7 mouse cellular contexts compared by ENCODE assay signal in genomic region chr7:28290165-28290564, GRCm38 (mm10). TPM values are rescaled to one million over a fixed set of nuclear protein-coding genes. Genes with fewer than 3 reads are reported as not detected.
DNase-seq lines count a peak whose midpoint lies in the region; ATAC-seq lines count a peak whose summit lies in the region.

No protein-coding gene starts in this region.

- under 1% methylated on average over 16 of the region's 18 CpGs for WGBS in forebrain, embryonic 10.5 days
- WGBS in limb, embryonic 11.5 days: under 1% methylated on average over 18 of the region's 18 CpGs
- 2% methylated on average over 18 of the region's 18 CpGs for WGBS in stomach, embryonic 14.5 days

- H3K27me3 ChIP-seq in megakaryocyte, embryonic 14.5 days (replicated peaks): peaks cover 86% of the 10 kb centered on the region
- H3K27me3 ChIP-seq in forebrain, embryonic 10.5 days (ENCODE audit: poor library complexity, severe bottlenecking): peaks cover 87% of the 10 kb centered on the region
- peaks cover 55% of the 10 kb centered on the region for H3K27me3 ChIP-seq in limb, embryonic 11.5 days (ENCODE audit: control insufficient read depth, insufficient read depth, low read length)
- H3K27me3 ChIP-seq in stomach, embryonic 14.5 days (ENCODE audit: control insufficient read depth, insufficient read depth, low read length): peaks cover 39% of the 10 kb centered on the region; the same call in 1 of the 2 replicates

- no peak overlapping the region for H3K9ac ChIP-seq in limb, embryonic 11.5 days (ENCODE audit: low read length)
- no peak overlapping the region for H3K9ac ChIP-seq in stomach, embryonic 14.5 days (replicated peaks; ENCODE audit: low read depth, low read length)

- H3K4me2 ChIP-seq in limb, embryonic 11.5 days (ENCODE audit: low read depth, severe bottlenecking): peak overlapping the region; percentile 39
- peak overlapping the region; percentile 48 for H3K4me2 ChIP-seq in stomach, embryonic 14.5 days (replicated peaks; ENCODE audit: low read depth, low read length)

- peak overlapping the region; percentile 6 for H3K27ac ChIP-seq in forebrain, embryonic 10.5 days
- no peak overlapping the region for H3K27ac ChIP-seq in limb, embryonic 11.5 days (replicated peaks; ENCODE audit: low read depth, low read length)
- no peak overlapping the region for H3K27ac ChIP-seq in stomach, embryonic 14.5 days (ENCODE audit: low read length)

- H3K4me3 ChIP-seq in megakaryocyte, embryonic 14.5 days (replicated peaks): peak overlapping the region; percentile 78
- H3K4me3 ChIP-seq in forebrain, embryonic 10.5 days: peak overlapping the region; percentile 48
- peak overlapping the region; percentile 17 for H3K4me3 ChIP-seq in limb, embryonic 11.5 days (ENCODE audit: low read depth, low read length)
- peak overlapping the region; percentile 23 for H3K4me3 ChIP-seq in stomach, embryonic 14.5 days (ENCODE audit: low read depth, low read length)

- no peaks in the 10 kb centered on the region for H3K36me3 ChIP-seq in megakaryocyte, embryonic 14.5 days (replicated peaks; ENCODE audit: low read length)
- H3K36me3 ChIP-seq in forebrain, embryonic 10.5 days (replicated peaks): peaks cover 4% of the 10 kb centered on the region; the same call in 1 of the 2 replicates
- H3K36me3 ChIP-seq in limb, embryonic 11.5 days (ENCODE audit: control insufficient read depth, insufficient read depth, low read length): no peaks in the 10 kb centered on the region
- no peaks in the 10 kb centered on the region for H3K36me3 ChIP-seq in stomach, embryonic 14.5 days (ENCODE audit: control insufficient read depth, insufficient read depth, low read length)

- peaks cover 38% of the 10 kb centered on the region for H3K4me1 ChIP-seq in megakaryocyte, embryonic 14.5 days
- H3K4me1 ChIP-seq in forebrain, embryonic 10.5 days: peaks cover 41% of the 10 kb centered on the region
- peaks cover 3% of the 10 kb centered on the region; the same call in 1 of the 2 replicates for H3K4me1 ChIP-seq in limb, embryonic 11.5 days (ENCODE audit: control insufficient read depth, insufficient read depth, low read length)
- no peaks in the 10 kb centered on the region; the same call in 1 of the 2 replicates for H3K4me1 ChIP-seq in stomach, embryonic 14.5 days (ENCODE audit: control insufficient read depth, insufficient read depth, low read length)

- ATAC-seq in megakaryocyte, adult 5-6 weeks (ENCODE audit: poor library complexity, severe bottlenecking): no peak
- no peak for ATAC-seq in limb, embryonic 11.5 days (ENCODE audit: insufficient number of reproducible peaks, low FRiP score, low TSS enrichment, low read depth)
- ATAC-seq in stomach, embryonic 14.5 days (ENCODE audit: insufficient number of reproducible peaks, insufficient read depth, low FRiP score, low read depth): peak; percentile 10; the same call in 1 of the 2 replicates

- peaks cover 15% of the 10 kb centered on the region for H3K9me3 ChIP-seq in megakaryocyte, embryonic 14.5 days
- no peaks in the 10 kb centered on the region for H3K9me3 ChIP-seq in forebrain, embryonic 10.5 days
- H3K9me3 ChIP-seq in limb, embryonic 11.5 days (ENCODE audit: control insufficient read depth, low read length): no peaks in the 10 kb centered on the region
- no peaks in the 10 kb centered on the region for H3K9me3 ChIP-seq in stomach, embryonic 14.5 days (ENCODE audit: control insufficient read depth, low read depth, low read length)

- no peak for DNase-seq in forebrain, embryonic 10.5 days (ENCODE audit: extremely low spot score, low spot score)
- DNase-seq in limb, embryonic 11.5 days (ENCODE audit: low spot score): no peak
- no peak for DNase-seq in gastrocnemius, postnatal 4 days (ENCODE audit: low spot score in 2 of 2)
- no peak for DNase-seq in kidney, adult 18-20 months

RNA-seq across cellular contexts. Expression of gene Selenov, which starts 0.8 kb away (rescaled TPM):
- polyA plus RNA-seq in megakaryocyte, embryonic 14.5 days (2012; ENCODE audit: insufficient read depth, low replicate concordance): not detected in 2 replicates
- total RNA-seq in megakaryocyte, adult 5-6 weeks (2015): not detected in 2 replicates
- total RNA-seq in megakaryocyte, adult 5-6 weeks (2017): not detected in 2 replicates
- 0.50 and 0.66 TPM in 2 replicates for polyA plus RNA-seq in forebrain, embryonic 10.5 days (2016; fragmentation: Nextera tagmentation; extraction: Ambion mirVana)
- 0.41 TPM in 1 of 2 replicates, not detected in the other for polyA plus RNA-seq in limb, embryonic 11.5 days (2014; fragmentation: Nextera tagmentation; extraction: Ambion mirVana)
- 0.27 TPM in 1 of 2 replicates, not detected in the other for polyA plus RNA-seq in stomach, embryonic 14.5 days (2014; fragmentation: Nextera tagmentation; extraction: Ambion mirVana)
- not detected for total RNA-seq in gastrocnemius, postnatal 4 days (2021)

RNA-seq across cellular contexts. Expression of gene Dll3, which starts 11.9 kb away (rescaled TPM):
- 0.22 TPM in 1 of 2 replicates, not detected in the other for polyA plus RNA-seq in megakaryocyte, embryonic 14.5 days (2012; ENCODE audit: insufficient read depth, low replicate concordance)
- not detected in 2 replicates for total RNA-seq in megakaryocyte, adult 5-6 weeks (2015)
- total RNA-seq in megakaryocyte, adult 5-6 weeks (2017): not detected in 2 replicates
- polyA plus RNA-seq in forebrain, embryonic 10.5 days (2016; fragmentation: Nextera tagmentation; extraction: Ambion mirVana): 13.4 and 13.7 TPM in 2 replicates
- 2.7 and 4.3 TPM in 2 replicates for polyA plus RNA-seq in limb, embryonic 11.5 days (2014; fragmentation: Nextera tagmentation; extraction: Ambion mirVana)
- polyA plus RNA-seq in stomach, embryonic 14.5 days (2014; fragmentation: Nextera tagmentation; extraction: Ambion mirVana): 3.8 and 4.7 TPM in 2 replicates
- not detected for total RNA-seq in gastrocnemius, postnatal 4 days (2021)

RNA-seq across cellular contexts. Expression of gene Eid2b, which starts 12.6 kb away (rescaled TPM):
- polyA plus RNA-seq in megakaryocyte, embryonic 14.5 days (2012; ENCODE audit: insufficient read depth, low replicate concordance): 7.4 and 27.7 TPM in 2 replicates
- 3.6 and 5.8 TPM in 2 replicates for total RNA-seq in megakaryocyte, adult 5-6 weeks (2015)
- 2.9 and 3.0 TPM in 2 replicates for total RNA-seq in megakaryocyte, adult 5-6 weeks (2017)
- 9.6 and 9.7 TPM in 2 replicates for polyA plus RNA-seq in forebrain, embryonic 10.5 days (2016; fragmentation: Nextera tagmentation; extraction: Ambion mirVana)
- 11.4 TPM in 2 replicates for polyA plus RNA-seq in limb, embryonic 11.5 days (2014; fragmentation: Nextera tagmentation; extraction: Ambion mirVana)
- 9.9 and 11.4 TPM in 2 replicates for polyA plus RNA-seq in stomach, embryonic 14.5 days (2014; fragmentation: Nextera tagmentation; extraction: Ambion mirVana)
- 10 to 100 TPM; 10.7 to 12.0 TPM for total RNA-seq in gastrocnemius, postnatal 4 days (2021)

RNA-seq across cellular contexts. Expression of gene Timm50, which starts 21.7 kb away (rescaled TPM):
- polyA plus RNA-seq in megakaryocyte, embryonic 14.5 days (2012; ENCODE audit: insufficient read depth, low replicate concordance): 153 and 165 TPM in 2 replicates
- total RNA-seq in megakaryocyte, adult 5-6 weeks (2015): 19.5 and 26.2 TPM in 2 replicates
- total RNA-seq in megakaryocyte, adult 5-6 weeks (2017): 19.7 and 22.1 TPM in 2 replicates
- 238 and 253 TPM in 2 replicates for polyA plus RNA-seq in forebrain, embryonic 10.5 days (2016; fragmentation: Nextera tagmentation; extraction: Ambion mirVana)
- 184 and 205 TPM in 2 replicates for polyA plus RNA-seq in limb, embryonic 11.5 days (2014; fragmentation: Nextera tagmentation; extraction: Ambion mirVana)
- polyA plus RNA-seq in stomach, embryonic 14.5 days (2014; fragmentation: Nextera tagmentation; extraction: Ambion mirVana): 139 and 140 TPM in 2 replicates
- 10 to 100 TPM; 48.9 to 50.0 TPM for total RNA-seq in gastrocnemius, postnatal 4 days (2021)

RNA-seq across cellular contexts. Expression of gene Eid2, which starts 22.5 kb away (rescaled TPM):
- polyA plus RNA-seq in megakaryocyte, embryonic 14.5 days (2012; ENCODE audit: insufficient read depth, low replicate concordance): 8.1 and 12.2 TPM in 2 replicates
- 0.68 and 1.1 TPM in 2 replicates for total RNA-seq in megakaryocyte, adult 5-6 weeks (2015)
- total RNA-seq in megakaryocyte, adult 5-6 weeks (2017): 0.40 and 0.57 TPM in 2 replicates
- 1.4 and 1.7 TPM in 2 replicates for polyA plus RNA-seq in forebrain, embryonic 10.5 days (2016; fragmentation: Nextera tagmentation; extraction: Ambion mirVana)
- 12.8 and 16.2 TPM in 2 replicates for polyA plus RNA-seq in limb, embryonic 11.5 days (2014; fragmentation: Nextera tagmentation; extraction: Ambion mirVana)
- polyA plus RNA-seq in stomach, embryonic 14.5 days (2014; fragmentation: Nextera tagmentation; extraction: Ambion mirVana): 4.1 and 4.4 TPM in 2 replicates
- 10 to 100 TPM; 23.0 to 26.4 TPM for total RNA-seq in gastrocnemius, postnatal 4 days (2021)

Comparison
In these comparisons a context has a peak if more than half of its experiments do, and no peak if none do; other contexts are left out.
1. H3K4me3 ChIP-seq: peak in every context shown above with its lines; median percentile 78 in megakaryocyte, embryonic 14.5 days; 48 in forebrain, embryonic 10.5 days; 23 in stomach, embryonic 14.5 days; 17 in limb, embryonic 11.5 days.